Mouse (Mus musculus) limb, embryonic 14.5 days (tissue): ENCODE results near the gene Igfbp6. TPM values are rescaled to one million over a fixed set of nuclear protein-coding genes. Genes with fewer than 3 reads are reported as not detected.

Source experiments
- ATAC-seq: fragments of 200-750 bp; cut with Nextera tagmentation; 2 replicates; pipeline ENCODE4 v1.8.0; 2017; ENCODE audit warnings: low read depth, moderate number of reproducible peaks, moderate TSS enrichment; ENCODE audit not compliant: low FRiP score
- DNase-seq: peaks from one replicate; pipeline ENCODE4 v3.0.0-alpha.2; 2015; ENCODE audit warnings: low spot score
- H3K27ac ChIP-seq: fragments of 300-500 bp; sonication (generic); replicated peaks from 2 replicates; pipeline ENCODE4 v1.5.1; 2014; ENCODE audit warnings: low read depth, mild to moderate bottlenecking, low read length, moderate library complexity, mixed read lengths
- H3K27me3 ChIP-seq: fragments of 300-500 bp; sonication (generic); 2 replicates; pipeline ENCODE4 v1.6.1; 2014; ENCODE audit warnings: low read length, mixed read lengths; ENCODE audit not compliant: control insufficient read depth, insufficient read depth
- H3K36me3 ChIP-seq: fragments of 300-500 bp; sonication (generic); 2 replicates; pipeline ENCODE4 v1.6.1; 2014; ENCODE audit warnings: mild to moderate bottlenecking, low read length, moderate library complexity, mixed read lengths; ENCODE audit not compliant: control insufficient read depth, insufficient read depth
- H3K4me1 ChIP-seq: fragments of 300-500 bp; sonication (generic); 2 replicates; pipeline ENCODE4 v1.6.1; 2014; ENCODE audit warnings: antibody characterized with exemption, low read length, mixed read lengths; ENCODE audit not compliant: control insufficient read depth, insufficient read depth
- H3K4me2 ChIP-seq: fragments of 300-500 bp; sonication (generic); replicated peaks from 2 replicates; pipeline ENCODE4 v1.6.1; 2014; ENCODE audit warnings: low read depth, mild to moderate bottlenecking, low read length, moderate library complexity; ENCODE audit not compliant: severe bottlenecking
- H3K4me3 ChIP-seq: fragments of 300-500 bp; sonication (generic); replicated peaks from 2 replicates; pipeline ENCODE4 v1.5.1; 2014; ENCODE audit warnings: low read length
- H3K9ac ChIP-seq: fragments of 300-500 bp; sonication (generic); 2 replicates; pipeline ENCODE4 v1.6.1; 2014; ENCODE audit warnings: mild to moderate bottlenecking, low read depth, low read length, moderate library complexity; ENCODE audit not compliant: severe bottlenecking
- H3K9me3 ChIP-seq: fragments of 300-500 bp; sonication (generic); 2 replicates; pipeline ENCODE4 v1.6.1; 2016; ENCODE audit warnings: low read length; ENCODE audit not compliant: control insufficient read depth
- POLR2A ChIP-seq: fragments of 200-500 bp; IDR thresholded peaks from 2 replicates; pipeline ENCODE4 v1.8.0; 2012; ENCODE audit warnings: inconsistent platforms, mild to moderate bottlenecking, moderate library complexity, borderline replicate concordance; ENCODE audit not compliant: insufficient read depth, insufficient read length; ENCODE audit errors: extremely low read depth
- WGBS: fragments of 180-500 bp; shearing (Covaris S2); extraction: QIAGEN DNeasy Blood & Tissue Kit; methylation state at CpG from one replicate; pipeline ENCODE4 v1.1.7; 2014; 5-methylcytosine and 5-hydroxymethylcytosine counted together
- polyA plus RNA-seq, 2 experiments: library from polyadenylated mRNA; depleted of rRNA in 1 of 2; stranded (reverse) in 1 of 2; unstranded in 1 of 2; fragments of >200 nt; fragmentation: Nextera tagmentation in 1 of 2; extraction: Ambion mirVana in 1 of 2; gene quantifications; 2 replicates each; pipeline versions ENCODE4 v1.2.1 to v1.2.3; 2012 to 2014

The Igfbp6 gene
- polyA plus RNA-seq, 2 experiments: 8.1 to 11.7 TPM

- Histone ChIP-seq H3K9me3 (no peaks in the 10 kb centered on the region), H3K4me2 (no peak overlapping the region), H3K27ac (no peak overlapping the region), H3K27me3 (no peaks in the 10 kb centered on the region), H3K36me3 (no peaks in the 10 kb centered on the region), H3K4me3 (no peak overlapping the region), H3K9ac (no peak overlapping the region), H3K4me1 (peaks cover 30% of the 10 kb centered on the region)
- ATAC-seq (no peak), DNase-seq (no peak)
- WGBS: 61% methylated on average over 2 of the region's 2 CpGs
- TF ChIP-seq POLR2A: no peak
These were observed 24.9 kb downstream of the Igfbp6 start for GRCm38 (mm10) chr15:102169064-102169463.

GRCm38 (mm10) chr15:102173581-102173980 lies 29.4 kb downstream of the Igfbp6 start:
- Histone ChIP-seq H3K9ac (no peak overlapping the region), H3K27ac (no peak overlapping the region), H3K36me3 (peaks cover 30% of the 10 kb centered on the region), H3K4me3 (no peak overlapping the region), H3K4me2 (no peak overlapping the region), H3K9me3 (no peaks in the 10 kb centered on the region), H3K27me3 (no peaks in the 10 kb centered on the region), H3K4me1 (peaks cover 2% of the 10 kb centered on the region)
- no peak for DNase-seq
- TF ChIP-seq POLR2A: no peak
- no peak for ATAC-seq
- WGBS: 84% methylated on average over 3 of the region's 3 CpGs

DNA sequence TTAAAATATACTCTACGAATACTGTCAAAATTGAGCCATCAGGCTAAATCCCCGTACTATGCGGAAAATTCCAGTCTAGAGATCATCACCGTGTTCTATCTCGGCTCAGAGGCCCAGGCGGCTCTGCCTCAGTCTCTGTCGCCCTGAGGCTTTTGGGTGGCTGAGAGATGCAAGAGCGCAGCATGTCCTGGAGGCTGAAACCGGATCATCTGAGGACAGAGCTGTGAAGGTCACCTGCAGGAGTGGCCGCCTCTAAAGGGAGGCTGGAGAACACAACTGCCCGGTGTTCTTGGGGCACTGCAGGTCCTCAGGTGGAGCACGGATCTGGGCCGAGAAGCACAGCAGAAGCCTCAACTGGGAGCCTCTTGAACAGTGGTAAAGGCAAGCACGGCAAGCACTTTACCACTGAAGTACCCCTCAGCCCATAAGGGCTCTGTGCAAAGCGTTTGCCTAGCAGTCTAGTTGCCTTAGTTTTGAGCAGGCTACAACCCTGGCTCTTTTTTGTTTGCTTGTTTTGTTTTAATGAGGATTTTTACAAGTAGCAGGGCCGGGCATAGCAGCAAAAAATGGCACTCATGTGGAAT lies 31.7 kb downstream of the Igfbp6 start:
- no peak overlapping the region for H3K4me3 ChIP-seq
- no peaks in the 10 kb centered on the region for H3K4me1 ChIP-seq
- WGBS: 81% methylated on average over 16 of the region's 16 CpGs
- no peak overlapping the region for H3K27ac ChIP-seq
- H3K4me2 ChIP-seq: no peak overlapping the region
- peaks cover 40% of the 10 kb centered on the region for H3K36me3 ChIP-seq
- no peak for ATAC-seq
- H3K9ac ChIP-seq: no peak overlapping the region
- TF ChIP-seq POLR2A: no peak
- H3K9me3 ChIP-seq: no peaks in the 10 kb centered on the region
- no peak for DNase-seq
- H3K27me3 ChIP-seq: no peaks in the 10 kb centered on the region

DNA sequence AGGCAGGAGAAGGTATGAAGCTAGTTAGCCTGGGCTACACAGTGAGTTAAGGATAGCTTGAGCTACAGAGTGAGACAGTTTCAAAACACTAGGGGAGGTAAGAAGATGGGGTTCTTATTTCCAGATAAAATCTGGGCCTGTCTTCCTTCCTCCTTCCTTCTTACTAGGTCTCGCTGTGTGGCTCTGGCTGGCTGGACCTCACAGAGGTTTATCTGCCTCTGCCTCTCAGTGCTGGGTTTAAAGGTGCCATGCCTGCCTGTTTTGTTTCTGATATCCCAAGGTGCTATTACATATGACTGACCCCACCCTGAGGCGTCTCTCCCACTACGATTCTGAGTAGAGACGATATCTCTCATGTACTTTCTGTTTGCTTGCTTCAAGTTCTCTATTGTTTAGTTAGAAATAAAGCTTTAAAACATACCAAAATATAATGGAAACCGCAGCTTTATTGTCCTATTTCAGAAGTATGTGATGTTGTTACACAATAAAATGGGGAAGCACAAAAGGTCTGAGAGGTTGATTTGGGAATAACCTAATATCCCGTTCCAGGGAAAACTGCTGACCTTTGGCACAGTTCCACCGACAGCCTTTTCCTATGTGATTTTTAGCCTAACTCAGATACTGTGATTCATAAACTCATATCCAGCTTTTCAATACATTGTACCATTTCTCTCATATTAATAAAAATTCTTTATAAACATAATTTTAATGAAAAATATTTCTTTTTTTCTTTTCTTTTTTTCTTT lies 32.6 kb downstream of the Igfbp6 start:
- ATAC-seq (no peak), DNase-seq (no peak)
- H3K9me3 ChIP-seq: no peaks in the 10 kb centered on the region
- no peak overlapping the region for H3K27ac ChIP-seq
- no peak overlapping the region for H3K4me3 ChIP-seq
- 86% methylated on average over 7 of the region's 7 CpGs for WGBS
- H3K27me3 ChIP-seq: no peaks in the 10 kb centered on the region
- H3K4me1 ChIP-seq: no peaks in the 10 kb centered on the region
- no peak overlapping the region for H3K4me2 ChIP-seq
- TF ChIP-seq POLR2A: no peak
- no peak overlapping the region for H3K9ac ChIP-seq
- peaks cover 40% of the 10 kb centered on the region for H3K36me3 ChIP-seq

DNA sequence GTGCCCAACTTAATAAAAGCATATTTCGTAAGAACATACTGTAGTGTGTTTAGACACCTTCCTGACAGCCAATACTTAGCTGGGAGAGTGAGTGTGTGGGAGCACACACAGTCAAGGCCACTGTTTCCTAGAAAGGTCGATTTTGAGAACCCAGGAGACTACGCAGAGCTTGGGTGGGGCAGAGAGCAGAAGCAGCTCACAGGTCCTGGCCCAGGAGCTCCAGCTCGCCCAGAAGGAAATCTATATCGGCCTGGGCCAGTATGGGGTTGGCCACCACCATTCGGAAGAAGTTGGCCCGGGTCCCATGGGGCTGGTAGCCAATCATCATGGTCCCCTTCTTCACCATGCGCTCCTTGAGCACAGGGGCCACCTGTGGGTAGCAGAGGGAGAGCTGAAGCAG lies 33.3 kb downstream of the Igfbp6 start:
- DNase-seq: no peak
- no peak for TF ChIP-seq POLR2A
- Histone ChIP-seq H3K27me3 (no peaks in the 10 kb centered on the region), H3K4me2 (no peak overlapping the region), H3K4me1 (no peaks in the 10 kb centered on the region), H3K9me3 (no peaks in the 10 kb centered on the region), H3K9ac (no peak overlapping the region), H3K36me3 (peaks cover 40% of the 10 kb centered on the region), H3K4me3 (no peak overlapping the region), H3K27ac (no peak overlapping the region)
- no peak for ATAC-seq
- WGBS: 89% methylated on average over 8 of the region's 8 CpGs

DNA sequence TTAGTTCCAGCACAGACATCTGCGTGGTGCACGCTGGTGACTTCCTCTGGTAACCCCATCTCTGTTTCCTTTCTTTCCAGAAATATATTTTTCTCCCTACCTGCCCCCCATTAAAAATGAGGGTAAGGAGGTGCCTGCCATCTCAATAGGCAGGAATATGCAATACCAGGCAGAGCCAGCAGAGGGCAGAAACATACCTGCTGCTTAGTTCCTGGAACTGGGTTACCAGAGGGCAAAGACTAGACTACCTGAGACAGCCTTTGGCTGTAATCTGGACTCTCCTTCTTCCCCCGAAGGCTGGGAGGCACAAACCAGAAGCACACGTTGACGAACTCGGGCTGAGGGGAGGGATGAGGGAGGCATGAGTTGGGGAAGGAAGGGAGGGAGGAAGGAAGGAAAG lies 34.1 kb downstream of the Igfbp6 start:
- 21% methylated on average over 4 of the region's 6 CpGs for WGBS
- TF ChIP-seq POLR2A: no peak
- no peak overlapping the region for H3K9ac ChIP-seq
- ATAC-seq: no peak
- peak; percentile 82 for DNase-seq
- H3K4me3 ChIP-seq: no peak overlapping the region
- no peak overlapping the region for H3K4me2 ChIP-seq
- H3K9me3 ChIP-seq: no peaks in the 10 kb centered on the region
- H3K27me3 ChIP-seq: no peaks in the 10 kb centered on the region
- no peak overlapping the region for H3K27ac ChIP-seq
- H3K36me3 ChIP-seq: peaks cover 40% of the 10 kb centered on the region
- no peaks in the 10 kb centered on the region for H3K4me1 ChIP-seq
